Mouse (Mus musculus): Measurements from ENCODE around the gene Art5.

- TF ChIP-seq EP300 (optimal IDR thresholded peaks at IDR 0.05) (no peak), CTCF (IDR thresholded peaks at IDR 0.05; ENCODE audit: low read depth) (no peak)
Observed at GRCm38 (mm10) chr7:102080311-102080710, 29.0 kb downstream of the Art5 start.

Measured in stomach, postnatal 0 days (tissue).